Mouse (Mus musculus) left cerebral cortex, postnatal 4 days (tissue): Measurements from ENCODE around the gene Szt2. TPM values are rescaled to one million over a fixed set of nuclear protein-coding genes. Genes with fewer than 3 reads are reported as not detected.

Experiments
- DNase-seq: peaks from one replicate; pipeline ENCODE4 v3.0.0-alpha.2; 2022
- intact Hi-C: fragments of 180-260 bp; cut with DNase I; formaldehyde crosslinking; loops from one replicate; pipeline ENCODE4 v1.15.1; 2025
- total RNA-seq, 2 experiments: library from RNA; stranded (reverse); gene quantifications; 2 replicates each; pipeline ENCODE4 v1.2.3; 2021

The Szt2 gene
- total RNA-seq, 2 experiments from 2014 or later: 43.3 to 48.3 TPM

DNA sequence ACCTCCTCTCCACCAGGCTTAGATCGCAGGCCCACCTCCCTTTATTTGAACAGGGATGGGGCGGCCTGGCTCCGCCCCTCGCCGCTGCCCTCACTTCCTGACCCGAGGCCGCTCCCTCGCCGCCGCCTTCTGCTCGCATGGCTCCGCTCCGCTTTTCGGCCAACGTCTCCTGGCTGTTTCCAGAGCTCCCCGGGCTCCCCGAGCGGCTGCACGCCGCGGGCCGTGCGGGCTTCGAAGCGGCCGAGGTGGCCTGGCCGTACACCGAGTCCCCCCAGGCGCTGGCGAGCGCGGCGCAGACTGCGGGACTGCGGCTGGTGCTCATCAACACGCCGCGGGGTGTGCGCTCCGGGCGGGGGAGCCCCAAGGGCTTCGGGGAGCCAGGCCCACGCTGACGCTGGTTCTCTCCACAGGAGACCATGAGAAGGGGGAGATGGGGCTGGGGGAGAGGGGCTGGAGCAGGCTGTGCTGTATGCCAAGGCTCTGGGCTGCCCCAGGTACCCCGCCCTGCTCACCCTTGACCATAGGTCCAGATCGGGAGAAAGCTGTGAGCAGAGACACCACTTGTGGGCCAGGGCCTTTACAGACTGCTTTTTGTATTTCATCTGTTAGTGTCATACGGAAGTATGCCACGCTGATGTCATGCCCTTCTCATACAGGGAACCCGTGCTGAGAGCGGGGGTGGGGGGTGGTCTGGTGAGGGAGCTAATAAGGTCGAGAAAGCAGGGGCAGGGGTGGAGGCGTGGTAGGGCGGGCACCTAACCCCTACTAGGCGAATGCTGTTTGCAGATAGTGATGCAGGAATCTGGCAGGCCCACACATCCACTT, 49.0 kb downstream of the Szt2 start:
- intact Hi-C loops: loop anchor here (5.0 kb wide), 1 partner anchor 52 kb away; no protein-coding TSS in a partner anchor
- peak; percentile 84 for DNase-seq

- intact Hi-C loops: no loop called here
These were observed 49.7 kb downstream of the Szt2 start for GRCm38 (mm10) chr4:118359211-118359895.

GRCm38 (mm10) chr4:118358159-118358895, 50.7 kb downstream of the Szt2 start:
- no peak for DNase-seq
- intact Hi-C loops: no loop called here

More at GRCm38 (mm10) chr4:118359211-118359895, 49.7 kb downstream of the Szt2 start:
- no peak for DNase-seq

GRCm38 (mm10) chr4:118357504-118357903, 51.6 kb downstream of the Szt2 start:
- intact Hi-C loops: no loop called here
- DNase-seq: no peak

DNA sequence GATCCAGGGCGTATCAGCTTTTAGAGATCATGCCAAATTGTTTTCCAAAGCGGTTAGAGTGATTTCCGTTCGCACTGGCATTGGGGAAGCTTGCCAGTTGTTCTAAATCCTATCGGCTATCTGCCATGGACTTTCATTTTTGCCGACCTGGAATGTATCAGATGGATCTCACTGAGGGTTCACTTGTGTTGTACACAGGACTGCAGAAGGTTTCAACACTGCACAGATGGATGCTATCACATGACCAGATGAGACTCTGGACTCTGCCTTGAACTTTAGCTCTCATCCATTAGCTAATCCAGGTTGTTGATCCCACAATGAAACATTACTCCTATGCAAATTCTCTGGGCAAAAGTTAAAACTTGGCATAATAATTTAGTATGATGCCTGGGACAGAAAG, 52.3 kb downstream of the Szt2 start:
- intact Hi-C loops: no loop called here
- no peak for DNase-seq

- DNase-seq: no peak
- intact Hi-C loops: no loop called here
These were observed 54.8 kb downstream of the Szt2 start for GRCm38 (mm10) chr4:118354289-118354688.

- intact Hi-C loops: no loop called here
- DNase-seq: no peak
These were observed 55.4 kb downstream of the Szt2 start for GRCm38 (mm10) chr4:118353689-118354088.

DNA sequence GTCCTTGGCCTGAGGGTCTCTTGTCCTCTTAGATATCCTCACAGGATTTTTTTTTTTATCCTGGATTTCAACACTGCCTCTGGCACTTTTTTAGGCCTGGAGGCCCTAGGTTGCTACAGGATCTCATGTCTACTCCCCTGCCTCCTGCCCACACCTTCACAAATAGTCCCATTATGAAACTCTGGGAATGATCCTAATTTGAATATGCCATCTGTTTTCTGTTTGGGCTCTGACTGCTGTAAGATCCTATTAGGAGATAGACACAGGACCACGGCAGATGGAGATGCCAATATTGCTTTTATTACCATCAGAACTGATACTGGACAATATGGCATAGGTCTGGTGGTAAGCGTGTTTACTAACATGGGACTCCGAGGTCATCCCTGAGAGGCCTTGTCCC, 57.2 kb downstream of the Szt2 start:
- DNase-seq: no peak
- intact Hi-C loops: no loop called here

DNA sequence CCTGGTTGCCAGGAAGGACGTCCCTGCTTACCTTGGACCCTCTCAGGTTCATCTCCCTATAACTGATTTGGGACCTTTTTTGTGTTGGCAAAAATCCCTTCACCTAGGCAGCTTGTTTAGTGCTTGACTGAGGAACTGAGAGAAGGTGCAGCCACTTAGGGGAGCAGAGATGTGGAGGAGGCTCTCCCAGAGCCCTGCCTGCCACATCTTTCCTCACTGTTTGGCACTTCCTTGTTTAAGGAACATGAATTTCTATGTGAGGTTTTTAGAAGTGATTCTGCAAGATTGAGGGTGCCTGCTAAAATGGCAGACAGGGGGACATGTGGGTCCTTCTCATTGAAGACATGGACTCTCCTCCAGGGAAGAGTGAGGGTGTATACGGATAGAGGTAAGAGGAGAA, 58.2 kb downstream of the Szt2 start:
- DNase-seq: no peak
- intact Hi-C loops: no loop called here

DNA sequence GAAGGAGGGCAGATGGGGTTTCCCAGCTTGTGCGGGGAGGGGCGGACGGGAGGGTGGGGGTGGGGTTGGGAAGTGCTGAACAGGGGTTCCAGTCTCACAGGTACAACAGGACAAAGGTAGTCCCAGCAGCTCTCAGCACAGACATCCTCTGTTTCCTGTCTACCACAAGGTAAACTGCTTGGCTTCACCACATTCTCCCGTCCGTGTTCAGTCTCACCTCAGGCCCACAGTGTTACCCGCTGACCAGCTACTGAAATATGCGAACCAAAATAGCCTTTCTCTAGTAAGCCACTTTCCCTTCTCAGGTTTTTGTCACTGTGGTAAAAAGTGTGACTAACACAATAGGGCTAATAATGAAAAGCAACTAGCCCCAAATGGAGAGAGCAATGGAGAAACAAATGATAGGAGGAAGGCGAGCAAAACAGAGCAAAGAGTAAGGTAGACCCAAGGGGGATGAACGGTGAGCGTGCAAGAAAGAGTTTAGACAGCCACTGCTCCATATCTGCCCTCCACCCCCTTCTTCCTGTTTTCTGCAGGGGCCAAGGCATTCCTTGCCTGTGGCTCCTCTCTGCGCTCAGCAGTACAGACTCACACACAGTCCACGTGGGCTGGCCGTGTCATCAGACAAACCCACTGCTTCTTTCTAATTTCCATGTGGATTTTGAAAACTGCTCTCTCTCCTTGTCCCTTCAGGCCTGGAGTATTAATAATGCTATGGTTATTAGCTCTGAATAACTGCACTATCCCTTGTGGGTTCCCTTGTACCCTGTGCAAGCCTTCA, 61.4 kb downstream of the Szt2 start:
- intact Hi-C loops: no loop called here
- DNase-seq: no peak

DNA sequence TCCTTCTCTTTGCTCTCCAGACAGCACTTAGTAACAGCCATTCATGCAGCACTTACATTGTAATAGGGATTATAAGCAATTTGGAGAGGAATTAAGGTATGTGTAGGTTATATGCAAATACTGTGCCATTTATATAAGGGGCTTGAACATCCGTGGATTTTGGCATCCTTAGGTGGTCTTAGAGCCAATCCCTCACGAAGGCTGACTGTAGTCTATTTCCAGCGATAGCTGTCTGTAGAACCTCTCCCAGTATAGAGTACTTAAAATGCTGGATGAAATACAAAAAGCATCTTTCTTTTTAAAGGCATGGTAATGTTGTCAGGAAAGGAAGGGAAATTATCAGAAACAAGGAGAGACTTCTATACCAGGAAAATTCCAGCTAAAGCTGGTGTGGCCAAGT, 67.6 kb downstream of the Szt2 start:
- DNase-seq: no peak
- intact Hi-C loops: no loop called here

GRCm38 (mm10) chr4:118336658-118337057, 72.4 kb downstream of the Szt2 start:
- intact Hi-C loops: no loop called here
- DNase-seq: peak; percentile 80

DNA sequence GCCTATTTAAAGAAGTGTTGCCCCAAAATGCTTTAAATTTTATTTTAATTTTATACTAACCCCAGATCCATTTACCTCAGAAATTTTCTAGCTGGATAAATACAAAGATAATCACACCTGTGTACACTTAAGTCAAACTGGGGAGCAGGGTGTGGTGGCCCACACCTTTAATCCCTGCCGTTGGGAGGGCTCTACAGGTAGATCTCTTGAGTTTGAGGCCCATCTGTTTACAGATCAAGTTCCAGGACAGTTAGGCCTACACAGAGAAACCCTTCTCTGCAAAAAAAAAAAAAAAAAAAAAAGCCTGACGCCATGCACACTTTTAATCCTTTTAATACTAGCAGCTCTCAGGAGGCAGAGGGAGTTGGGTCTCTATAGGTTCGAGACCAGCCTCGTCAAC, 73.1 kb downstream of the Szt2 start:
- intact Hi-C loops: no loop called here
- no peak for DNase-seq

GRCm38 (mm10) chr4:118331777-118332176, 77.3 kb downstream of the Szt2 start:
- intact Hi-C loops: no loop called here
- DNase-seq: no peak

GRCm38 (mm10) chr4:118326476-118326875, 82.6 kb downstream of the Szt2 start:
- intact Hi-C loops: no loop called here
- no peak for DNase-seq

GRCm38 (mm10) chr4:118320636-118321035, 88.4 kb downstream of the Szt2 start:
- intact Hi-C loops: no loop called here
- no peak for DNase-seq

- intact Hi-C loops: no loop called here
- peak; percentile 14 for DNase-seq
These were observed 89.2 kb downstream of the Szt2 start for GRCm38 (mm10) chr4:118319706-118320344.

DNA sequence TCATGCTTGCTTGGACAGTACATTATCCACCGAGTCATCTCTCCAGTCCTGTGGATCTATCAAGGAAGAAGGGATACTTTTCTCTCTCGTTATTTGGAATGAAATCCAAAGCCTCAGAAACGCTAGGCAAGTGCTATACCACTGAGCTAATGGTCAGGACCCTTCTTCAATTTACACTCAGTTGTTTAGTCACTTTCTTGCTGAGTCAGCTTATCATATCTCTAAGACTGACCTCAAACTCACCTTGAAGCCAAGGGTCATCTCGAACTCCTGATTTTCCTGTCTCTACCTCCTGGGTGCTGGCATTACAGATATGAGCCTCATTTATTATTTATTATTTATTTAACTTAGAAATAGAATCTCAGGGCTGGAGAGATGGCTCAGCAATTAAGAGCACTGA, 92.4 kb downstream of the Szt2 start:
- no peak for DNase-seq
- intact Hi-C loops: no loop called here

- DNase-seq: no peak
- intact Hi-C loops: no loop called here
These were observed 93.8 kb downstream of the Szt2 start for GRCm38 (mm10) chr4:118315286-118315685.
